Mouse (Mus musculus): ENCODE results near the gene Tubg2. TPM values are rescaled to one million over a fixed set of nuclear protein-coding genes. Genes with fewer than 3 reads are reported as not detected.

The Tubg2 gene
- polyA plus RNA-seq, 1 experiment from 2014 or later, result 0.09 TPM

GRCm38 (mm10) chr11:101178061-101179058, 22.7 kb downstream of the Tubg2 start:
- no peak for ATAC-seq (ENCODE audit: low read depth)
- no peaks in the 10 kb centered on the region for H3K36me3 ChIP-seq (ENCODE audit: control insufficient read depth, insufficient read depth)
- H3K4me2 ChIP-seq (ENCODE audit: low read depth, low read length), result no peak overlapping the region
- WGBS (ENCODE audit: insufficient replicate concordance), result 51% methylated on average over 36 of the region's 36 CpGs
- H3K4me3 ChIP-seq (ENCODE audit: low read depth, low read length), result no peak overlapping the region
- H3K27ac ChIP-seq (ENCODE audit: low read length), result no peak overlapping the region
- no peaks in the 10 kb centered on the region for H3K9me3 ChIP-seq (replicated peaks; ENCODE audit: control insufficient read depth, low read length)
- peaks cover 9% of the 10 kb centered on the region for H3K4me1 ChIP-seq (ENCODE audit: control insufficient read depth, low read depth, low read length)
- peaks cover 69% of the 10 kb centered on the region for H3K27me3 ChIP-seq (ENCODE audit: control insufficient read depth, insufficient read depth, low read depth, low read length)
- H3K9ac ChIP-seq (ENCODE audit: low read depth, low read length), result no peak overlapping the region

GRCm38 (mm10) chr11:101179306-101179705, 23.6 kb downstream of the Tubg2 start:
- H3K9ac ChIP-seq (ENCODE audit: low read depth, low read length), result no peak overlapping the region
- H3K4me3 ChIP-seq (ENCODE audit: low read depth, low read length), result no peak overlapping the region
- H3K27ac ChIP-seq (ENCODE audit: low read length), result no peak overlapping the region
- no peaks in the 10 kb centered on the region for H3K9me3 ChIP-seq (replicated peaks; ENCODE audit: control insufficient read depth, low read length)
- H3K4me1 ChIP-seq (ENCODE audit: control insufficient read depth, low read depth, low read length), result no peaks in the 10 kb centered on the region; the same call in none of the 2 replicates
- no peaks in the 10 kb centered on the region for H3K36me3 ChIP-seq (ENCODE audit: control insufficient read depth, insufficient read depth)
- H3K27me3 ChIP-seq (ENCODE audit: control insufficient read depth, insufficient read depth, low read depth, low read length), result peaks cover 59% of the 10 kb centered on the region
- ATAC-seq (ENCODE audit: low read depth), result no peak
- WGBS (ENCODE audit: insufficient replicate concordance), result 78% methylated on average over 15 of the region's 15 CpGs
- H3K4me2 ChIP-seq (ENCODE audit: low read depth, low read length), result no peak overlapping the region

GRCm38 (mm10) chr11:101180261-101180660, 24.6 kb downstream of the Tubg2 start:
- 59% methylated on average over 17 of the region's 17 CpGs for WGBS (ENCODE audit: insufficient replicate concordance)
- no peak overlapping the region for H3K27ac ChIP-seq (ENCODE audit: low read length)
- H3K27me3 ChIP-seq (ENCODE audit: control insufficient read depth, insufficient read depth, low read depth, low read length), result peaks cover 50% of the 10 kb centered on the region
- H3K36me3 ChIP-seq (ENCODE audit: control insufficient read depth, insufficient read depth), result no peaks in the 10 kb centered on the region
- H3K9ac ChIP-seq (ENCODE audit: low read depth, low read length), result no peak overlapping the region
- no peaks in the 10 kb centered on the region; the same call in none of the 2 replicates for H3K4me1 ChIP-seq (ENCODE audit: control insufficient read depth, low read depth, low read length)
- no peak overlapping the region for H3K4me2 ChIP-seq (ENCODE audit: low read depth, low read length)
- H3K9me3 ChIP-seq (replicated peaks; ENCODE audit: control insufficient read depth, low read length), result no peaks in the 10 kb centered on the region
- no peak overlapping the region for H3K4me3 ChIP-seq (ENCODE audit: low read depth, low read length)
- ATAC-seq (ENCODE audit: low read depth), result no peak

- Histone ChIP-seq H3K27ac (ENCODE audit: low read length) (no peak overlapping the region), H3K4me3 (ENCODE audit: low read depth, low read length) (no peak overlapping the region), H3K4me2 (ENCODE audit: low read depth, low read length) (no peak overlapping the region), H3K36me3 (ENCODE audit: control insufficient read depth, insufficient read depth) (no peaks in the 10 kb centered on the region), H3K4me1 (ENCODE audit: control insufficient read depth, low read depth, low read length) (no peaks in the 10 kb centered on the region; the same call in none of the 2 replicates), H3K27me3 (ENCODE audit: control insufficient read depth, insufficient read depth, low read depth, low read length) (peaks cover 41% of the 10 kb centered on the region), H3K9ac (ENCODE audit: low read depth, low read length) (no peak overlapping the region), H3K9me3 (replicated peaks; ENCODE audit: control insufficient read depth, low read length) (no peaks in the 10 kb centered on the region)
- WGBS (ENCODE audit: insufficient replicate concordance), result 31% methylated on average over 10 of the region's 10 CpGs
- ATAC-seq (ENCODE audit: low read depth), result no peak
Observed at GRCm38 (mm10) chr11:101180846-101181740, 25.4 kb downstream of the Tubg2 start.

- WGBS (ENCODE audit: insufficient replicate concordance), result 81% methylated on average over 11 of the region's 11 CpGs
- no peaks in the 10 kb centered on the region for H3K9me3 ChIP-seq (replicated peaks; ENCODE audit: control insufficient read depth, low read length)
Observed at GRCm38 (mm10) chr11:101181961-101182360, 26.3 kb downstream of the Tubg2 start.

GRCm38 (mm10) chr11:101182771-101183517, 27.2 kb downstream of the Tubg2 start:
- H3K4me3 ChIP-seq (ENCODE audit: low read depth, low read length), result no peak overlapping the region
- no peak for ATAC-seq (ENCODE audit: low read depth)
- no peaks in the 10 kb centered on the region for H3K4me1 ChIP-seq (ENCODE audit: control insufficient read depth, low read depth, low read length)
- WGBS (ENCODE audit: insufficient replicate concordance), result 65% methylated on average over 14 of the region's 14 CpGs
- H3K27me3 ChIP-seq (ENCODE audit: control insufficient read depth, insufficient read depth, low read depth, low read length), result peaks cover 23% of the 10 kb centered on the region
- no peaks in the 10 kb centered on the region for H3K9me3 ChIP-seq (replicated peaks; ENCODE audit: control insufficient read depth, low read length)
- H3K27ac ChIP-seq (ENCODE audit: low read length), result no peak overlapping the region
- no peak overlapping the region for H3K9ac ChIP-seq (ENCODE audit: low read depth, low read length)
- H3K36me3 ChIP-seq (ENCODE audit: control insufficient read depth, insufficient read depth), result no peaks in the 10 kb centered on the region
- no peak overlapping the region for H3K4me2 ChIP-seq (ENCODE audit: low read depth, low read length)

More at GRCm38 (mm10) chr11:101181961-101182360, 26.3 kb downstream of the Tubg2 start:
- no peaks in the 10 kb centered on the region for H3K4me1 ChIP-seq (ENCODE audit: control insufficient read depth, low read depth, low read length)
- no peak overlapping the region for H3K9ac ChIP-seq (ENCODE audit: low read depth, low read length)
- no peaks in the 10 kb centered on the region for H3K36me3 ChIP-seq (ENCODE audit: control insufficient read depth, insufficient read depth)
- peaks cover 33% of the 10 kb centered on the region for H3K27me3 ChIP-seq (ENCODE audit: control insufficient read depth, insufficient read depth, low read depth, low read length)
- H3K4me2 ChIP-seq (ENCODE audit: low read depth, low read length), result no peak overlapping the region
- no peak overlapping the region for H3K4me3 ChIP-seq (ENCODE audit: low read depth, low read length)
- no peak for ATAC-seq (ENCODE audit: low read depth)
- no peak overlapping the region for H3K27ac ChIP-seq (ENCODE audit: low read length)

GRCm38 (mm10) chr11:101184984-101185383, 29.3 kb downstream of the Tubg2 start:
- no peak overlapping the region for H3K4me3 ChIP-seq (ENCODE audit: low read depth, low read length)
- no peaks in the 10 kb centered on the region for H3K9me3 ChIP-seq (replicated peaks; ENCODE audit: control insufficient read depth, low read length)
- 71% methylated on average over 12 of the region's 12 CpGs for WGBS (ENCODE audit: insufficient replicate concordance)
- H3K36me3 ChIP-seq (ENCODE audit: control insufficient read depth, insufficient read depth), result no peaks in the 10 kb centered on the region
- no peak overlapping the region for H3K9ac ChIP-seq (ENCODE audit: low read depth, low read length)
- peaks cover 14% of the 10 kb centered on the region for H3K4me1 ChIP-seq (ENCODE audit: control insufficient read depth, low read depth, low read length)
- no peak overlapping the region for H3K4me2 ChIP-seq (ENCODE audit: low read depth, low read length)
- H3K27ac ChIP-seq (ENCODE audit: low read length), result no peak overlapping the region
- H3K27me3 ChIP-seq (ENCODE audit: control insufficient read depth, insufficient read depth, low read depth, low read length), result peaks cover 8% of the 10 kb centered on the region
- no peak for ATAC-seq (ENCODE audit: low read depth)

GRCm38 (mm10) chr11:101185441-101185840, 29.7 kb downstream of the Tubg2 start:
- H3K27ac ChIP-seq (ENCODE audit: low read length), result no peak overlapping the region
- WGBS (ENCODE audit: insufficient replicate concordance), result 82% methylated on average over 4 of the region's 4 CpGs
- H3K9me3 ChIP-seq (replicated peaks; ENCODE audit: control insufficient read depth, low read length), result no peaks in the 10 kb centered on the region
- no peak overlapping the region for H3K4me2 ChIP-seq (ENCODE audit: low read depth, low read length)
- H3K27me3 ChIP-seq (ENCODE audit: control insufficient read depth, insufficient read depth, low read depth, low read length), result peaks cover 5% of the 10 kb centered on the region
- H3K36me3 ChIP-seq (ENCODE audit: control insufficient read depth, insufficient read depth), result no peaks in the 10 kb centered on the region
- no peak for ATAC-seq (ENCODE audit: low read depth)
- H3K9ac ChIP-seq (ENCODE audit: low read depth, low read length), result no peak overlapping the region
- no peak overlapping the region for H3K4me3 ChIP-seq (ENCODE audit: low read depth, low read length)
- H3K4me1 ChIP-seq (ENCODE audit: control insufficient read depth, low read depth, low read length), result peaks cover 19% of the 10 kb centered on the region
